Mouse (Mus musculus) forebrain, embryonic 15.5 days (tissue): ENCODE data around the gene Sgk2. TPM values are rescaled to one million over a fixed set of nuclear protein-coding genes. Genes with fewer than 3 reads are reported as not detected.
A peak's percentile ranks its signal among the peaks of the same experiment; 100 is the strongest.

Source experiments
- ATAC-seq: fragments of 200-750 bp; cut with Nextera tagmentation; replicated peaks from 2 replicates; pipeline ENCODE4 v1.8.0; 2017; ENCODE audit warnings: mild to moderate bottlenecking, moderate TSS enrichment, moderate library complexity
- H3K27ac ChIP-seq: fragments of 300-500 bp; sonication (generic); replicated peaks from 2 replicates; pipeline ENCODE4 v1.5.1; 2015; ENCODE audit warnings: mild to moderate bottlenecking, inconsistent platforms
- H3K27me3 ChIP-seq: fragments of 300-500 bp; sonication (generic); 2 replicates; pipeline ENCODE4 v1.6.1; 2015; ENCODE audit warnings: inconsistent platforms
- H3K36me3 ChIP-seq: fragments of 300-500 bp; sonication (generic); 2 replicates; pipeline ENCODE4 v1.6.1; 2015; ENCODE audit warnings: mild to moderate bottlenecking, inconsistent platforms
- H3K4me1 ChIP-seq: fragments of 300-500 bp; sonication (generic); 2 replicates; pipeline ENCODE4 v1.6.1; 2015; ENCODE audit warnings: inconsistent platforms
- H3K4me2 ChIP-seq: fragments of 300-500 bp; sonication (generic); replicated peaks from 2 replicates; pipeline ENCODE4 v1.6.1; 2015; ENCODE audit warnings: mild to moderate bottlenecking, inconsistent platforms
- H3K4me3 ChIP-seq: fragments of 300-500 bp; sonication (generic); 2 replicates; pipeline ENCODE4 v1.5.1; 2015; ENCODE audit warnings: mild to moderate bottlenecking, inconsistent platforms
- H3K9ac ChIP-seq: fragments of 300-500 bp; sonication (generic); replicated peaks from 2 replicates; pipeline ENCODE4 v1.6.1; 2015; ENCODE audit warnings: mild to moderate bottlenecking, inconsistent platforms
- H3K9me3 ChIP-seq: fragments of 300-500 bp; sonication (generic); 2 replicates; pipeline ENCODE4 v1.6.1; 2016; ENCODE audit warnings: inconsistent platforms
- WGBS: fragments of 180-500 bp; shearing (Covaris S2); methylation state at CpG from one replicate; pipeline ENCODE4 v1.1.7; 2015; ENCODE audit warnings: mixed read lengths; 5-methylcytosine and 5-hydroxymethylcytosine counted together
- polyA plus RNA-seq: library from polyadenylated mRNA; unstranded; fragments of >200 nt; fragmentation: Nextera tagmentation; extraction: Ambion mirVana; gene quantifications from 2 replicates; pipeline ENCODE4 v1.2.1, GENCODE M21; 2015

The Sgk2 gene
- polyA plus RNA-seq = 0.32 TPM in 1 of 2 replicates, not detected in the other

- no peak for ATAC-seq
These were observed at the start of gene Sgk2 for GRCm38 (mm10) chr2:162987218-162987617. Sgk2 (plus strand) TSS chr2:162987330.

GRCm38 (mm10) chr2:162939562-162939961, 47.6 kb upstream of the Sgk2 start:
- Histone ChIP-seq H3K4me3 (no peak overlapping the region), H3K36me3 (peaks cover 59% of the 10 kb centered on the region)

More at GRCm38 (mm10) chr2:162987218-162987617, at the start of gene Sgk2:
- Histone ChIP-seq H3K9me3 (no peaks in the 10 kb centered on the region), H3K27me3 (no peaks in the 10 kb centered on the region), H3K4me2 (no peak within 1 kb of the TSS), H3K36me3 (no peaks in the 10 kb centered on the region), H3K4me3 (no peak within 1 kb of the TSS), H3K9ac (no peak within 1 kb of the TSS), H3K4me1 (peaks cover 3% of the 10 kb centered on the region; the same call in 1 of the 2 replicates), H3K27ac (no peak within 1 kb of the TSS)
- WGBS = 78% methylated on average over 8 of the region's 8 CpGs

GRCm38 (mm10) chr2:162943148-162943846, 43.8 kb upstream of the Sgk2 start, which contains the start of gene L3mbtl1:
L3mbtl1 (plus strand) TSS chr2:162943472.
- H3K9me3 ChIP-seq = no peaks in the 10 kb centered on the region
- ATAC-seq = peak; percentile 81
- no peaks in the 10 kb centered on the region for H3K27me3 ChIP-seq
- H3K9ac ChIP-seq = peak within 1 kb of the TSS; percentile 68
- H3K4me3 ChIP-seq = peak within 1 kb of the TSS; percentile 56
- H3K4me1 ChIP-seq = peaks cover 15% of the 10 kb centered on the region
- peak within 1 kb of the TSS; percentile 91 for H3K4me2 ChIP-seq
- H3K36me3 ChIP-seq = peaks cover 28% of the 10 kb centered on the region
- under 1% methylated on average over 40 of the region's 40 CpGs for WGBS
- no peak within 1 kb of the TSS for H3K27ac ChIP-seq

More at GRCm38 (mm10) chr2:162939562-162939961, 47.6 kb upstream of the Sgk2 start:
- Histone ChIP-seq H3K4me1 (peaks cover 12% of the 10 kb centered on the region), H3K9me3 (no peaks in the 10 kb centered on the region), H3K27me3 (no peaks in the 10 kb centered on the region), H3K9ac (no peak overlapping the region), H3K27ac (no peak overlapping the region), H3K4me2 (no peak overlapping the region)
- ATAC-seq = no peak
- WGBS = 71% methylated on average over 1 of the region's 1 CpGs

- Histone ChIP-seq H3K9ac (no peak overlapping the region), H3K9me3 (no peaks in the 10 kb centered on the region), H3K4me2 (peak overlapping the region; percentile 91), H3K27ac (no peak overlapping the region), H3K4me3 (peak overlapping the region; percentile 56), H3K4me1 (peaks cover 15% of the 10 kb centered on the region), H3K27me3 (no peaks in the 10 kb centered on the region), H3K36me3 (peaks cover 21% of the 10 kb centered on the region)
- 6% methylated on average over 11 of the region's 11 CpGs for WGBS
- no peak for ATAC-seq
These were observed 43.2 kb upstream of the Sgk2 start for GRCm38 (mm10) chr2:162943931-162944330.

- H3K4me2 ChIP-seq = no peak overlapping the region
- 90% methylated on average over 5 of the region's 5 CpGs for WGBS
- no peaks in the 10 kb centered on the region for H3K36me3 ChIP-seq
- ATAC-seq = no peak
- no peaks in the 10 kb centered on the region for H3K9me3 ChIP-seq
- H3K27me3 ChIP-seq = no peaks in the 10 kb centered on the region
- peaks cover 15% of the 10 kb centered on the region for H3K4me1 ChIP-seq
- no peak overlapping the region for H3K4me3 ChIP-seq
- no peak overlapping the region for H3K27ac ChIP-seq
- H3K9ac ChIP-seq = no peak overlapping the region
These were observed 40.2 kb upstream of the Sgk2 start for GRCm38 (mm10) chr2:162946964-162947363.

GRCm38 (mm10) chr2:162947736-162948135, 39.4 kb upstream of the Sgk2 start:
- peak overlapping the region; percentile 30 for H3K4me2 ChIP-seq
- no peaks in the 10 kb centered on the region for H3K27me3 ChIP-seq
- 0 out of 2 replicates have a peak overlapping the region, but pooled peaks have one; percentile 7 for H3K4me3 ChIP-seq
- no peaks in the 10 kb centered on the region for H3K36me3 ChIP-seq
- no peaks in the 10 kb centered on the region for H3K9me3 ChIP-seq
- peaks cover 11% of the 10 kb centered on the region for H3K4me1 ChIP-seq
- no peak overlapping the region for H3K27ac ChIP-seq
- ATAC-seq = 0 out of 2 replicates have a peak, but pooled peaks have one; percentile 23
- 43% methylated on average over 15 of the region's 15 CpGs for WGBS
- H3K9ac ChIP-seq = no peak overlapping the region

GRCm38 (mm10) chr2:162948221-162948620, 38.9 kb upstream of the Sgk2 start:
- H3K4me3 ChIP-seq = 0 out of 2 replicates have a peak overlapping the region, but pooled peaks have one; percentile 7
- 0 out of 2 replicates have a peak, but pooled peaks have one; percentile 7 for ATAC-seq
- H3K27ac ChIP-seq = no peak overlapping the region
- H3K4me1 ChIP-seq = peaks cover 6% of the 10 kb centered on the region
- H3K4me2 ChIP-seq = peak overlapping the region; percentile 30
- H3K9ac ChIP-seq = no peak overlapping the region
- no peaks in the 10 kb centered on the region for H3K36me3 ChIP-seq
- 59% methylated on average over 14 of the region's 14 CpGs for WGBS
- no peaks in the 10 kb centered on the region for H3K9me3 ChIP-seq
- H3K27me3 ChIP-seq = no peaks in the 10 kb centered on the region

- no peak for ATAC-seq
- no peak overlapping the region for H3K4me3 ChIP-seq
- no peak overlapping the region for H3K4me2 ChIP-seq
- no peak overlapping the region for H3K9ac ChIP-seq
- 93% methylated on average over 2 of the region's 2 CpGs for WGBS
- no peak overlapping the region for H3K27ac ChIP-seq
- no peaks in the 10 kb centered on the region for H3K27me3 ChIP-seq
- no peaks in the 10 kb centered on the region for H3K9me3 ChIP-seq
- H3K4me1 ChIP-seq = peaks cover 3% of the 10 kb centered on the region; the same call in 1 of the 2 replicates
- no peaks in the 10 kb centered on the region for H3K36me3 ChIP-seq
These were observed 36.4 kb upstream of the Sgk2 start for GRCm38 (mm10) chr2:162950776-162951175.

GRCm38 (mm10) chr2:162956843-162957242, 30.3 kb upstream of the Sgk2 start:
- Histone ChIP-seq H3K27me3 (no peaks in the 10 kb centered on the region), H3K9me3 (no peaks in the 10 kb centered on the region), H3K27ac (no peak overlapping the region), H3K4me3 (no peak overlapping the region), H3K4me1 (no peaks in the 10 kb centered on the region), H3K4me2 (no peak overlapping the region), H3K9ac (no peak overlapping the region), H3K36me3 (no peaks in the 10 kb centered on the region)
- ATAC-seq = no peak
- WGBS = 89% methylated on average over 2 of the region's 2 CpGs

- Histone ChIP-seq H3K4me1 (no peaks in the 10 kb centered on the region), H3K4me2 (no peak overlapping the region), H3K9me3 (no peaks in the 10 kb centered on the region), H3K27ac (no peak overlapping the region), H3K4me3 (no peak overlapping the region), H3K36me3 (no peaks in the 10 kb centered on the region), H3K27me3 (no peaks in the 10 kb centered on the region), H3K9ac (no peak overlapping the region)
- ATAC-seq = no peak
- WGBS = 61% methylated on average over 10 of the region's 10 CpGs
These were observed 25.8 kb upstream of the Sgk2 start for GRCm38 (mm10) chr2:162961321-162961720.

- Histone ChIP-seq H3K4me3 (no peak overlapping the region), H3K4me1 (no peaks in the 10 kb centered on the region), H3K36me3 (no peaks in the 10 kb centered on the region), H3K9ac (no peak overlapping the region), H3K9me3 (no peaks in the 10 kb centered on the region), H3K4me2 (no peak overlapping the region), H3K27me3 (no peaks in the 10 kb centered on the region), H3K27ac (no peak overlapping the region)
- 82% methylated on average over 2 of the region's 2 CpGs for WGBS
- ATAC-seq = no peak
These were observed 20.4 kb upstream of the Sgk2 start for GRCm38 (mm10) chr2:162966734-162967133.

GRCm38 (mm10) chr2:162968357-162968756, 18.8 kb upstream of the Sgk2 start:
- H3K4me1 ChIP-seq = peaks cover under 1% of the 10 kb centered on the region
- no peak for ATAC-seq
- no peaks in the 10 kb centered on the region for H3K36me3 ChIP-seq
- no peak overlapping the region for H3K4me3 ChIP-seq
- H3K4me2 ChIP-seq = no peak overlapping the region
- WGBS = 9% methylated on average over 5 of the region's 5 CpGs
- no peaks in the 10 kb centered on the region for H3K27me3 ChIP-seq
- no peak overlapping the region for H3K27ac ChIP-seq
- H3K9me3 ChIP-seq = no peaks in the 10 kb centered on the region
- H3K9ac ChIP-seq = no peak overlapping the region
